Mouse (Mus musculus) retina, adult 2 months (tissue): ENCODE data around the gene Tmem221.

Source experiments
- DNase-seq: peaks from one replicate; pipeline ENCODE4 v3.0.0-alpha.2; 2012; ENCODE audit warnings: low read depth, low spot score

The Tmem221 gene

DNA sequence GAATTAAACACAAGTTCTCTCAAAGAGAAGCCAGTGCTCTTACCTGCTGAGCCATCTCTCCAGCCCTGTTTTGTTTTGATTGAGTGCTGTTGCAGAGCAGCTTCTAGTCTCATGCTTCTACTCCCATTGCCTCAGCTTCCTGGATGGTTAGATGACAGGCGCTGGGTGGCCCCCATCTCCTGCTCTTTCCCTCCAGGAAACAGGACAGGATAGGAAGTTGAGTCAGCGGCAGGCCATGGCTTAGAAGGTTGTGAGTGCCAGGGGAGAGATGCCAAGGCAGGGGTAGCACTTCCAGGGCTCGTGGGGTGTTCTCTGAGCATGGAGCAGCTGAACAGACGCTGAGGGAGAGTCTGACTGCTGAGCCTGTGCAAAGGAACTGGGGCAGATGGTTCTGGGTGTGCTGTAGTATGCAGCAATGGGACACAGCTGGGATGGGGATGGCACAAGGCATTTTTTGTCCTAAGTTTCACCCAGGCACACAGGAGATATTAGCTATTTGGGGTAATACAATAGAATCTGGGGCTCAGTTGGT is 19.3 kb upstream of the Tmem221 start:
- DNase-seq, result no peak

DNA sequence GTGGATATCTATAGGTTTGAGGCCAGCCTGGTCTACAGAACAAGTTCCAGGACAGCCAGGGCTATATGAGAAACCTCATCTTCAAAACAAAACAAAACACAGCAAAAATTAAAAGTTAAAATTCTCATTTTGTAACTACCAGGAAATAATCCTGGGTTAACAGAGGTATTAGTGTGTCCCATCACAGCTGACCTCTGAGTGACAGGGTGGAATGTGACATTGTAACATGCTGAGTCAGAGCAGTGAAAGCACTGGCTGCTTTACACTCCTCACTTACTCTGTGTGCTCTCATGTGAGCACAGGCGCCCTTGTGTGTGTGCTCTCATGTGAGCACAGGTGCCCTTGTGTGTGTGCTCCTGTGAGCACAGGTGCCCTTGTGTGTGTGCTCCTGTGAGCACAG is 16.3 kb upstream of the Tmem221 start:
- no peak for DNase-seq

DNA sequence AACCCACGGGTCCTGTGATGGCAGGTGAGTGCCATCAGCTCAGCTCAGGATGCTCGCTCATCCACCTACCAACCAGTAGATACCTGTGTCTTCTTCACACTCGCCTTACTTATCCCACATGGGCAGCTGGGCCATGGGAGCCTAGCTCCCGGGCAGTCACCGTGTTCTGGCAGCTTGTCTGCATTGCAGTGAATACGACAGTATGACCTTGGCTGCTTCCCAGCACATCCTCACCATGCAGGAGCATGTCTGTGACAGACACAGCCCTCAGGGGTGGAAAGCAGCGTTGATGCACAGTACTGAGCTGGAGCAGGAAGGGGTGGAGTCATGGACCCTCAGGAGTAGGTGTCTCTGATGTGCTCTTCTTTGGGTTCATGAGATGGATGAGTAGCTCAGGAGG is 15.8 kb upstream of the Tmem221 start:
- DNase-seq, result no peak

DNA sequence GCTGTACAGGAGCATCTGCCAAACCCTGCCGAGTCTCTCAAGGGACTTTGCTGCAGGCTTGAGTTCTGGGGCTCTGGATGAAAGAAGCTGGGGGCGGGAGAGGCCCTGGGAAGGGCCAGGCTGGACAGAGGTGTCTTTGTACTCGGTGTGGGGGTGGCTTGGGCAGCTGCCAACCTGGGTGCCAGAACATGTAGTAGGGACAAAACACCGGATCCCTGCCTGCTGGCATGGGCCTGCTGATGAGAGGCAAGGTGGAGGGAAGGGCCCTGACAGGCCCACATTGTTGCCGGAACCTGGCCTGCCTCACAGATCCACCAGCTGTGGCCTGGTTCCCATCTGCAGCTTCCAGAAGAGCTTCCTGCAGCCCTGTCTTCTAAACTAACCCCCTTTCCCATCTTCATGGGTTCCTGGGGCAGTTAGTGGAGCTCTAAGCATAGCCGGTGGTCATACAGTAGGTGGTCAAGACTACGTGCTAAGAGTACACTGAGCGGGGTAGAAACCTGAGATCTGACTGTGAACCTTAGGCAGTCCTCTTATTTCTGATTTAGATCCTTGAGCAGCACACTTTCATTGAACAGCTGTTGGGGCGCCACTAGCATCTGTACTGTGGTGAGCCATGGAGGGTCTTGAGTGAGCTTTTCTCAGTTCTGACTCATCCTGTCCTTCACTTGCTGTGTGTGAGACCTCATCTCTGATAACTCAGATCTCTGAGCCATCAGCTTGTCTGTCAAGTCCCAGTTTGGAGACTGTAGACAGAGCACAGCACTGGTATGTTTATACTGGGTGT is 14.4 kb upstream of the Tmem221 start:
- no peak for DNase-seq

DNA sequence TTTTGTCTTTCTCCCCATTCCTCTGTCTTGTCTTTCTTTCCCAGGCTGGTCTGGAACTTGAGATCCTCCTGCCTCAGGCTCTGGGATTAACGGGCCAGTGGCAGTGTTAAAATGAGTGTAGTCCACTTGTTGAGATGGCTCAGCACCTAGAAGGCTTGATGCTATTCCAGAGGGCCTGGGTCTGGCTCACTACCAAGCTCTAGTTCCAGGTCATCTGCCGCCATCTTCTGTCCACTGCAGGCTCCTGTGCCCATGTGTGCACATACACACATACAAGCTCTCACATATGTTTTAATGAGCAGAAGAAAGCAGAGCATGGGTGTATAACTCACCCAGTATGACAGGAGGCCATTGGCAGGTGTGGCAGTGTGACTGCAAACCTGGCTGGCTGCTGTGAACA is 13.4 kb upstream of the Tmem221 start:
- no peak for DNase-seq

DNA sequence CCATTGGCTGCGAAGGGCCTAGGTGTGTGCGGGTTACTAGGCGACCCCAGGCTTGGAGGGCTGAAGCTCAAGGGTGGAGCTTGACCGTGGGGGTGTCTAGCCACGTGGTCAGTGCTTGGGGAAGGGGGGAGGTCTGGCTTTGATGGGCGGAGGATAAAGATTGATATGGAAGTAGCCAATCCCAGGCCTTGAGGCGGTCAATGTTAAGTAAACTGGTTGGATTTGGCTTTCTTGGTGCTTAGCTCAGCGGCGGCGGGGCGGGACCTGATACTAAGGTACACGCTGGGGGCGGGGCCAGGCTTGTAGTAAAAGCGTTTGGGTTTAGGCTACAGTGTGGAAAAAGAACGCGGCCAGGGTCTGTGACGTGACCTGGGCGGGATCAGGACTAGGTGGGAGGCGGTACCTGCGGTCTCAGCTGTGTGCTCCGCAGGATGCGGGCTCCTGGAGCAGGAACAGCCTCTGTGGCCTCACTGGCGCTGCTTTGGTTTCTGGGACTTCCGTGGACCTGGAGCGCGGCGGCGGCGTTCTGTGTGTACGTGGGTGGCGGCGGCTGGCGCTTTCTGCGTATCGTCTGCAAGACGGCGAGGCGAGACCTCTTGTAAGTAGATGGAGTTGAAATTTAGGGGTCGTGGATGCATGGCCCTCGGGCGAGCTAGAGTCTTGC is 11.8 kb upstream of the Tmem221 start:
- DNase-seq, result peak; percentile 86

DNA sequence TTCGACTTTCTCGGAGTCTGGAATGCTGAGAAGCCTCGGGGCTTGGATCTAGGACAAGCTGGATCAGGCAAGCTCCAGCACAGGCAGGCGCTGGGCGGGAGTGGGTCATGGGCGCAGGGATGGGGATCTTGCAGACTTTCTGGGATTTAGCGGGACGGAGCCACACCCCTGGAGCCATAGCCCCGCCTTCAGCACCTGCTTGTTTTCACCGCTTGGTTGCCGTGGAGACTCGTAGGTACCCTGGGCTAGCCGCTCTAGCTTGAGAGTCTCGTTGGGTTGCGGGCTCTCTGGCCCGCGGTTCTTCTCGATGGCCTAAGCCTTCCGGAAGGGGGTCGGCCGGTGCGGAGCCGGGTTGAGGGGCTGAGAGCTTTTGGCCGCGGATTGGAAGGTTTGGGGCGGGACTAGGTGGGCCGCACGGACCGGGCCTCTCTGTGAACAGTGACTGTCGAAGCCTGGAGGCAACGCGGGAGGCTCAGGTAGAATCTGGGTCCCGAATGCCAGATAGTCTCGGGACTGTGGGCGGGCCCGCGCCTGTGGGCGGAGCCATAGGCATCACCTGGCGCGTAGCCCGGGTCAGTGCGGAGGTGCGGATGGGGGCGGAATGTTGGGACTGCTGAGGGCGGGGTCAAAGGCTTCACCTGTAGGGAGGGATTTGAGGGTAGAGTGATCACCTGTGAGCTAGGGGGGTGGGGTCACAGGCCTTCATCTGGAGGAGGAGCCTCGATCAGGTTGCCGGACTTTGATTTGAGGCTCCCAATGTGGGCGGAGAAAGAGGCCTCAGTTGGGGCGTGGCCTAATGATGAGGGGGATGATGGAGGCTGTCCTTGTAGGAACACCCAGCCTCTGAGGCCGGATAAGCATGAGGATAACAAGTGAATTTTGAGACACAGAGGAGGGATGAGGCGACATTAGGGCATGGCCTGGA is 11.0 kb upstream of the Tmem221 start:
- DNase-seq, result peak; percentile 93

DNA sequence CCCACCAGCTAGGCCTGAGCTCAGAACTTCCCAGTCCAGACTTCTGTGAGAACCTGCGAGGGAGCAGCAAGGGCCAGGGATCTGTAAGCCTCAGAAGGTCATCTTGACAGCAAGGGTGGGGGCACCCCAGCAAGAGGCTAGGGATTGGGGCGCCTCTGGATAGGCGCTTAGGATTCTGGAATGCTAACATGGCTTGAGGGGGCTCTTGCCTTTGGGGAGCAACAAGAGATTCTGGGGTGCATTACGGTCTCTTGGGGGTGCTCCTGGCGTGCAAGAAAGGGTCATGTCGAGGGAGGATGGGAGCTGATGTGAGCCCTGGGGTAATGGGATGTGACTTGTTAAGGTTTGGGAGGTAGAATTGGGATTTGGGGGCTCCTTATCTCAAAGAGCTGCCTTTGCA is 10.3 kb upstream of the Tmem221 start:
- DNase-seq, result no peak

DNA sequence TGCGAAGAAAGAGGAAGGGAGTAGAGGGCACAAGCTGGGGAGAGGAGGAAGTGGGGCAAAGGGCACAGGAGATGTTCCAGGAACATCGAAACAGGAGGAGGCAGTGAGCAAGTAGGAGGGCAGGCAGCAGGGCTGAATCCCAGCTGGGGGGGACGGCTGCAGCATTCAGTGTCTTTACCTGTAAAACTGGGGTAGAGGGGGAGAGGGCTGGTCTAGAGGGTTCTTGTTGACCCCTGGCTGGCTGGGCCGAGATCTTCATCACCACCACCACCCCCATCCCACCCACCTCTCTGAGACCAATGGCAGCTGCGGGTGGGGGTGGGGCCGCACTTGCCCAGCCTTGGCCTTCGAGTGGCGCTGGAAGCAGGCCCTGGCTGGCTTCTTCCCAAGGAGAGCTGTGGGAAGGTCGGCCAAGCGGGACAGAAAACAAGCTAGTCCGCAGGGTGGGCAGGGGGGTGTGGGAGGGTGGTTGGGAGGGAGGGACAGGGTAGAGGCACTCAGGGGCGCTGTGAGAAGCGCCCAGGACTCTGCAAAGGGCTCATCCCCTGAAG is 9.8 kb upstream of the Tmem221 start, which contains the start of gene Slc27a1:
Slc27a1 (plus strand) TSS at position 496 of the 551 bp plus-strand sequence.
- no peak for DNase-seq

DNA sequence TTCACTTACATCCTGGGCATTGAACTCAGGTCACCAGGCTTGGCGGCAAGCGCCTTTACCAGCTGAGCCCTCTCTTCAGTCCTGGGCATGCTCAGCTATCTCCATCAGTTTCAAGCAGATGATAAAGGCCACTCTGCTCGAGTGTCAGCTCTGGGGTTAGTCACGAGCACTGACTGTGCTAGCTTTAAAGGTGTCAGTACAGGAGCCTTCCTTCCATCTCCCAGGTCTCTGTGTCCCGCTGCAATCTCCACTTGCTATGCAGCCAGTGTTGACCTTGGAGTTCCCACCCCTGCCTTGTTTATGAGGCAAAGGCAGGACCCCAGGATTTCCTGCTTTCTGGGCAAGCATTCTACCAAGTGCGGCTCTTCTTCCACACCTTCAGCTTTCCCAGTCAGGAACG is 8.9 kb upstream of the Tmem221 start:
- no peak for DNase-seq

DNA sequence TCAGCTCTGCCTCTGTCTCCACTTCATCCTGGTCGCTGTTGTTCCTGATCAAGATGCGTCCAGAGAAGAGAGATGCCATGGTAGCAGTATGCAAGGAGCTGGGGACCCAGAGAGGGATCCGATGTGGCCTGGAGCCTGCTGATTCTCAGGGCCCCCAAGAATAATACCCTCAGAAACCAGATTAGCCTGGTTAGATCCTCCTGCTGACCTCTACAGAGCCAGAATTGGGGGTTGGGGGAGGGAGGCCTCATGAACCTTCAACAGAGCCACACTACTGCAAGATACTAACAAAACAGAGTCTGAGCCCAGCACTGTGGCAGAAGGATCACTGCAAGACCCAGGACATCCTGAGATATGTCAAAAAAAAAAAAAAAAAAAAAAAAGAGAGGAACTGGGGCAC is 7.8 kb upstream of the Tmem221 start, which contains the start of gene Nxnl1:
Nxnl1 (minus strand) TSS at position 101 of the 400 bp plus-strand sequence.
- peak; percentile 71 for DNase-seq

DNA sequence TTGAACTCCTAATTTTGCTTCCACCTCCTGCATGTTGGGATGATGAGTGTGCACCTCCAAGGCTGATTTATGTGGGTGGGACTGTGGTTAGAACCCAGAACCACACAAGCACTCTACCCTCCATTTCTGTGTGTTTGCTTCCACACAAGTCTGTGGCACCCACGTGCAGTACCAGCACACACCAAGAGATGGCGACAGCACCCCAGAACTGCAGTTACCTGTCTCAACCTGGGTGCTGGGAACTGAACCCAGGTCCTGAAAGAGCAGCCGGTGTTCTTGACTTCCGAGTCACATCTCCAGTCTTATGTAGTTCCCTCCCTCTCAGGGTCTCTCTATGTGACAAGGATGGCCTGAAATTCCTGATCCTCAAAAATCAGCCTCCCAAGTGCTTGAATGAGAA is 5.3 kb upstream of the Tmem221 start:
- DNase-seq, result no peak

DNA sequence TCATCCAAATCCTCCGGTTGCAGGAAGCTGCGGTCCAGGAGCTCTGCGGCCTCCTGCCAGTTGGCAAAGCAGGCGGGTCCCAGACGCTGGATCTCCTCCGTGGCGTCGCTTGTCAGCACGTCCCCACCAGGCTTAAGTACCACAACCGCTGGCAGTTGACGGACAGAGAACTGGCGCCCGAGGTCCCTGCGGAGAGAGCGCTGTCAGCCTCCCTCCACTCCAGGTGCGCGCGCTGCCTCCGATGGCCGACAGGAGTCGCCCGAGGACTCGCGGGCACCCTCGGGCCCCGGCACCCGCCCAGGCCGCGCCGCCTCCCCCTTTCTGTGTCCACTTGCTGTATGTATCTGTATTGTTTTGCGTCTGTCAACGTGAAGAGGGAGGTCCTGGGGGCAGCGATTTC is 4.1 kb upstream of the Tmem221 start:
- peak; percentile 60 for DNase-seq

DNA sequence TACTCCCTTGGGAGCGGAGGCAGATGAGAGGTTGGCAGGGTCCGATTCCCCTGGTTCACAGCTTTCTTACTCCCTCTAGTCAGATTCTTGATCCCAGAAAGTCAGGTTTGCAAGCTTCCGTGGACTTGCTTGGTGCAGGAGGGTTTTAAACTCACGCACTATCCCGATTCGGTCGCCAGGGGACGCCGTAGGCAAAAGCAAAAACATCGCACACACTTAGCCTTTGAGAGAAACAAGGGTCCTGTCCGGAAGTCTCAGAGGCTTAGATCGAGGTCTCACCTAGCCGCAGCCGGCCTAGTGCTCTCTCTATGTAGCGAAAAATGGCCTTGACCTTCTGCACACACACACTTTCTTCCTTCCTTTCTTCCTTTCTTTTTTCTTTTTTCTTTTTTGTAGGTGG is 2.7 kb upstream of the Tmem221 start:
- no peak for DNase-seq

DNA sequence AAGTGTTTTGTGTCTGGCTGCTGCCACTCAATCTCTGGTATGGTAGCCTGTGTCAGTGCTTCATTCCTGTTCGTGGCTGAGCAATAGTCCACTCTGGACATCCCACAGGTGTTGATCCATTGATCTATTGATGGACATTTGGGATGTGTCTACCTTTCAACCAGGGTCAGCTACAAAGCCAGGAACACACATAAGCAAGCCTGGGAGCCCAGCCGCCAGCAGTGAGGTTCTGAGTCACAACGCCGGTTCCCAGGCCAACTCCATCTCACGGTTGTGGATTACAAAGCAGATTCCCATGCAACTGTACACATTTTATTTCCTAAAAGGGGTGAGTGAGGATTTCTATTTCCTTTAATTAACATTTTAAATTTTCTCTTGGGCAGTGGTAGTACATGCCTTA is 2.1 kb upstream of the Tmem221 start:
- DNase-seq, result no peak

DNA sequence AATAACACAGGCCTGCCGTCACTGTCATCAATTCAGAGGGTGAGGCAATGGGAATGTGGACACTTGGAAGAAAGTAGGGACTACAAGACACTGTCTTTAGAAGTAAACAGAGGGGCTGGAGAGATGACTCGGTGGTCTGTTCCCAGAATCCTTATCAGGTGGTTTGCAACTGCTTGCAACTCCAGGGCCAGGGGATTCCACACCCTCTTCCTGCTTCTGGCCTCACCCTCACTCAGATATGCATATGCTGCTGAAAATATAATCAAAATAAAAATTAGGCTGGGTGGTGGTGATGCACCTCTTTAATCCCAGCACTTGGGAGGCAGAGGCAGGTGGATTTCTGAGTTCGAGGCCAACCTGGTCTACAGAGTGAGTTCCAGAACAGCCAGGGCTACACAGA is 1.4 kb upstream of the Tmem221 start:
- no peak for DNase-seq

DNA sequence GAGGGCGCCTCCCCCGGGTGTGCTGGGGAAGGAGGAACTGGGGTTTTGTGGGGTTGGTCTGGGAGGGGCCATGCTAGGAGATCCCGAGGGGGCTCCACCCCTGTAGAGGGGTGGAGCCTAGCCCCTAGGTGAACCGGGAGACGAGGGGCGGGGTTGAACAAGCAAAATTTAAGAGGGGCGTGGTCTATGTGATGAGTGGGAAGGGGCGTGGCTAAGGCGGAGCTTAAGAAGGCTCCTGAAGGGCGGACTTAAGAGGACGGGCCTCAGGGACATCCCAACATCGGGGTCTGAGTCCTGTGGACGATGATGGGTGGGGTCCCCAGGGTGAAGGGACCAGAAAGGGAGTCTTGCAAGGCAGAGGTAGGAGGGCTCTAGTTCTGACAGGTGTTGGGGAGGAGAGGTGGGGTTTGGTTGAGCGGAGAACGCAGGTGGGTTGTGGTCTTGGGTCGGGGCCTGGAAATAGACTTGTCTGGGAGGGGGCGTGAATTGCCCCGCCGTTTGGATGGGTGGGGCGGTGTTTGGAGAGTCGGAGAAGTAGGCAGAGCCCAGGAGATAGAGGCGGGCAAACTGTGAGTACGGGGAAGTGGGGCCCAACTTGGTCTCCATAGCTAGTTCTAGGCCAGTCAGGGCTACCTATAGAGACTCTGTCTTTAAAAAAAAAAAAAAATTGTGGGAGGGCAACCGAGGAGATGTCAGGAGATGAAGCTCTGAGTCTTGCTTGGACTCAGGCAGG is 453 bp upstream of the Tmem221 start:
- DNase-seq, result no peak

DNA sequence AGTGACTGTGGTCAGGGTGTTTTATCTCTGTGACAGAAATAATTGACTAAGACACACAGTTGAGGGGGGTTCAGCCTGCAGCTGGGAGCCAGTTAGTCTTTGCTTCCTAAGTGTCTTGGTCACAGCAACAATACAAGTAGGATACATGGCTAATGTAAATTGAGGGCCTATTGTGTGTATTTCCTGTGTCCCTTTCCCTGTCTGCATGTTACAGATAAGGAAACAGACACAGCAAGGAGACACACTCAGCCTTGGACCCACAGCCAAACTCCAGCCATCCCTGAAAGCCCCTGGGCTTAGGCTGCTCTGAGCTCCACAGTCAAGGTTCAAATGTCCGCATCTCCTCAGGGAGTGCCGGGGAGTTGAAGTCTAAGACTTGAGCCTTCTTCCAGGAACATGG is 4.0 kb downstream of the Tmem221 start:
- DNase-seq, result no peak

DNA sequence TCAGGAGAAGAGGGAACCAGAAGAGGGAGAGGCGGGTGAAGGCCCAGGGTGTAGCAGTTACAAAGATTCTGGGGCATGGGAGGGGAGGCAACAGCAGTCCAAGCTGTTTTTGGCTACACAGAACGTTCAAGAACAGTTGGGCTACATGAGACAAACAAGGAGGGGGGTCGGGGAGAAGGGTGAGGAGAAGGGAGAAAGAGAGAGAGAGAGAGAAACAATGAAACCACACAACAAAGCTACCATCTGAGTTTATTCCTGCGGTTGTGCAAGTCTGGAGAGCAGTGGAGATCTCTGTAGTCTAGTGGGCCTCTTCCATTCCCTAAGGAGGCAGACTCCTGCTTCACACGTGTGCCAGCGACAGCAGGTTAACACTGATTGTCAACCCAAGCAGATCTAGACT is 4.7 kb downstream of the Tmem221 start:
- no peak for DNase-seq

DNA sequence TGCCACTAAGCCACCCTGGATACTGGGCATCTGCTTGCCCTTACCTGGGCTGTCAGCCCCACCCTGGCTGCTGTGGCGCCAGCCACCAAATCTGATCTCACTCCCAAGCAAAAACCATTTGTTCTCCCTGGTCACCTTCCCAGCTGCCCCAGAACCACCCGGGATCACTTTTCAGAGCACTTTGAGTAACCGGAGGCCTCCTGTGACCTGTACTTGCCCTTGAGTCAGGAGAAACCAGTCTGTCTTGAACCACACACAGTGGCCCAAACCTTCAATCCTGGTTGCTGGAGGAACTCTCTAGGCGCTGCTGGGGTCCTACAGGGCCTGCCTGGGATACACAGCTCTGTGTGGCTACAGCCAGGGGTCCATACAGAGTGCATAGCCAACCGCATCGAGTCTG is 5.9 kb downstream of the Tmem221 start:
- no peak for DNase-seq

DNA sequence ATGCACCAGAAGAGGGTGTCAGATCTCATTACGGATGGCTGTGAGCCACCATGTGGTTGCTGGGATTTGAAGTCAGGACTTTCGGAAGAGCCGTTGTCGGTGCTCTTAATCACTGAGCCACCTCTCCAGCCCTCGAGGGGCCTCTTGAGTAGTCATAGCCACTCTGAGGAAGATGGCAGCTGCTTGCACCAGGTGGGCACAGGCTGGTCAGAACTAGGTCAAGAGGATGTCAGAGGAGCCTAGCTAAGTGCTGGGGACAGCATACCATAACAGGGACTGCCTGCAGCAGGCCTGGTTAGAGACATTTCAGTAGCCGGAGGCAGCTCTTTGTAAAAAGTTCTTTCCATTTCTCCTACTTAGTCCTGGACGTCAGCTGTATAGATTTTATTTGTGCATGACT is 7.9 kb downstream of the Tmem221 start:
- DNase-seq, result no peak
